Mouse (Mus musculus): Measurements from ENCODE around the gene Uba7.

The Uba7 gene

GRCm38 (mm10) chr9:107975399-107976386 lies at the start of gene Uba7:
Gene Uba7 (plus strand): TSS chr9:107975505.
- no peak for DNase-seq (ENCODE audit: low read depth)

- no peak for DNase-seq (ENCODE audit: low read depth)
These were observed 48.3 kb upstream of the Uba7 start for GRCm38 (mm10) chr9:107926920-107927420.

- no peak for DNase-seq (ENCODE audit: low read depth)
These were observed 47.6 kb upstream of the Uba7 start for GRCm38 (mm10) chr9:107927749-107928148.

GRCm38 (mm10) chr9:107928169-107928568 lies 47.1 kb upstream of the Uba7 start, which contains the start of gene Actl11:
Gene Actl11 (plus strand): TSS chr9:107928469.
- DNase-seq (ENCODE audit: low read depth): no peak

GRCm38 (mm10) chr9:107932221-107932620 lies 43.1 kb upstream of the Uba7 start:
- DNase-seq (ENCODE audit: low read depth): no peak

- no peak for DNase-seq (ENCODE audit: low read depth)
These were observed 41.2 kb upstream of the Uba7 start for GRCm38 (mm10) chr9:107934146-107934545.

- no peak for DNase-seq (ENCODE audit: low read depth)
These were observed 39.9 kb upstream of the Uba7 start, which contains the start of gene Camkv for GRCm38 (mm10) chr9:107935374-107935773. Gene Camkv (plus strand): TSS chr9:107935674.

- DNase-seq (ENCODE audit: low read depth): no peak
These were observed 39.5 kb upstream of the Uba7 start for GRCm38 (mm10) chr9:107935790-107936214.

GRCm38 (mm10) chr9:107936215-107936822 lies 39.0 kb upstream of the Uba7 start:
- DNase-seq (ENCODE audit: low read depth): no peak

- no peak for DNase-seq (ENCODE audit: low read depth)
These were observed 38.5 kb upstream of the Uba7 start for GRCm38 (mm10) chr9:107936831-107937230.

GRCm38 (mm10) chr9:107947241-107948194 lies 27.8 kb upstream of the Uba7 start:
- no peak for DNase-seq (ENCODE audit: low read depth)

GRCm38 (mm10) chr9:107949184-107949921 lies 26.0 kb upstream of the Uba7 start:
- no peak for DNase-seq (ENCODE audit: low read depth)

GRCm38 (mm10) chr9:107949922-107950235 lies 25.4 kb upstream of the Uba7 start, which contains the start of gene Traip:
Gene Traip (plus strand): TSS chr9:107950136.
- no peak for DNase-seq (ENCODE audit: low read depth)

- DNase-seq (ENCODE audit: low read depth): peak; percentile 70
These were observed 24.6 kb upstream of the Uba7 start for GRCm38 (mm10) chr9:107950460-107951355.

GRCm38 (mm10) chr9:107955613-107956289 lies 19.6 kb upstream of the Uba7 start:
- peak; percentile 37 for DNase-seq (ENCODE audit: low read depth)

GRCm38 (mm10) chr9:107957141-107957540 lies 18.2 kb upstream of the Uba7 start:
- no peak for DNase-seq (ENCODE audit: low read depth)

GRCm38 (mm10) chr9:107959896-107960295 lies 15.4 kb upstream of the Uba7 start:
- no peak for DNase-seq (ENCODE audit: low read depth)

GRCm38 (mm10) chr9:107960928-107961327 lies 14.4 kb upstream of the Uba7 start:
- no peak for DNase-seq (ENCODE audit: low read depth)

- DNase-seq (ENCODE audit: low read depth): no peak
These were observed 13.9 kb upstream of the Uba7 start for GRCm38 (mm10) chr9:107961351-107961762.

Data from fibroblast of lung, adult 2 months (primary cell).